Mouse (Mus musculus) myocyte (in vitro differentiated cells): ENCODE measurements around the gene Gucy2d. TPM values are rescaled to one million over a fixed set of nuclear protein-coding genes. Genes with fewer than 3 reads are reported as not detected.

ENCODE experiments used
- H3K27me3 ChIP-seq: one replicate; pipeline ENCODE4 v1.6.1; 2011; ENCODE audit not compliant: control insufficient read depth, insufficient read depth, insufficient read length
- H3K36me3 ChIP-seq: one replicate; pipeline ENCODE4 v1.6.1; 2011; ENCODE audit not compliant: control insufficient read depth, insufficient read depth
- H3K4me2 ChIP-seq: one replicate; pipeline ENCODE4 v1.6.1; 2011; ENCODE audit warnings: low read depth, control low read depth
- H3K4me3 ChIP-seq: one replicate; pipeline ENCODE4 v1.5.1; 2011; ENCODE audit warnings: mild to moderate bottlenecking, control low read depth, moderate library complexity
- H3K79me2 ChIP-seq: one replicate; pipeline ENCODE4 v1.6.1; 2011; ENCODE audit not compliant: control insufficient read depth, insufficient read depth
- H3ac ChIP-seq: one replicate; pipeline ENCODE4 v1.6.1; 2011; ENCODE audit not compliant: control insufficient read depth, insufficient read length
- CEBPB ChIP-seq: IDR thresholded peaks from 2 replicates; pipeline ENCODE4 v1.6.1; 2011; ENCODE audit warnings: mild to moderate bottlenecking, moderate library complexity; ENCODE audit not compliant: poor library complexity, insufficient read depth, severe bottlenecking
- E2F4 ChIP-seq: IDR thresholded peaks from one replicate; pipeline ENCODE4 v1.6.1; 2011; ENCODE audit warnings: mild to moderate bottlenecking, control low read depth, moderate library complexity; ENCODE audit not compliant: insufficient read depth
- MAX ChIP-seq: IDR thresholded peaks from one replicate; pipeline ENCODE4 v1.6.1; 2011; ENCODE audit warnings: low read depth, mild to moderate bottlenecking, control low read depth
- MYOD1 ChIP-seq, 3 experiments: IDR thresholded peaks; one replicate each; pipeline ENCODE4 v1.6.1; 2011; ENCODE audit warnings: control low read depth in 2 of 3, low read depth in 2 of 3, mild to moderate bottlenecking in 2 of 3, moderate library complexity in 1 of 3; ENCODE audit not compliant: insufficient read length in 2 of 3, control insufficient read depth in 1 of 3
- MYOG ChIP-seq, 3 experiments: IDR thresholded peaks; one replicate each; pipeline ENCODE4 v1.6.1; 2011; ENCODE audit warnings: control low read depth in 2 of 3, low read depth in 2 of 3, mild to moderate bottlenecking in 2 of 3; ENCODE audit not compliant: insufficient read length in 2 of 3, control insufficient read depth in 1 of 3, insufficient read depth in 1 of 3
- POLR2A ChIP-seq: IDR thresholded peaks from one replicate; pipeline ENCODE4 v1.6.1; 2011; ENCODE audit warnings: low read depth, mild to moderate bottlenecking, control low read depth, moderate library complexity; ENCODE audit not compliant: insufficient read length
- POLR2AphosphoS2 ChIP-seq: IDR thresholded peaks from one replicate; pipeline ENCODE4 v1.6.1; 2011; ENCODE audit warnings: low read depth, control low read depth; ENCODE audit not compliant: insufficient read length
- REST ChIP-seq: IDR thresholded peaks from one replicate; pipeline ENCODE4 v1.6.1; 2011; ENCODE audit warnings: mild to moderate bottlenecking, control low read depth, moderate library complexity; ENCODE audit not compliant: insufficient read depth, insufficient read length
- SRF ChIP-seq: IDR thresholded peaks from one replicate; pipeline ENCODE4 v1.6.1; 2011; ENCODE audit warnings: low read depth; ENCODE audit not compliant: control insufficient read depth, insufficient read length
- TCF12 ChIP-seq: IDR thresholded peaks from one replicate; pipeline ENCODE4 v1.6.1; 2011; ENCODE audit warnings: mild to moderate bottlenecking, control low read depth; ENCODE audit not compliant: poor library complexity, insufficient read depth, severe bottlenecking
- TCF3 ChIP-seq: IDR thresholded peaks from one replicate; pipeline ENCODE4 v1.6.1; 2011; ENCODE audit warnings: low read depth, control low read depth; ENCODE audit not compliant: insufficient read length
- USF1 ChIP-seq: IDR thresholded peaks from one replicate; pipeline ENCODE4 v1.6.1; 2011; ENCODE audit warnings: low read depth, mild to moderate bottlenecking, control low read depth, moderate library complexity
- polyA plus RNA-seq: library from polyadenylated mRNA; unstranded; fragments of >200 nt; fragmentation: generic; extraction: Trizol; gene quantifications from one replicate; pipeline ENCODE4 v1.2.1, GENCODE M21; 2012; ENCODE audit warnings: missing spikeins

Gucy2d gene
- polyA plus RNA-seq, 1 experiment = not detected

- no peak overlapping the region for H3K4me2 ChIP-seq
- H3ac ChIP-seq = no peak overlapping the region
- no peak overlapping the region for H3K4me3 ChIP-seq
- H3K36me3 ChIP-seq = no peaks in the 10 kb centered on the region
- H3K27me3 ChIP-seq = no peaks in the 10 kb centered on the region
- H3K79me2 ChIP-seq = no peaks in the 10 kb centered on the region
- TF ChIP-seq USF1 = no peak
- TF ChIP-seq POLR2A = no peak
- no peak for TF ChIP-seq MAX
- TF ChIP-seq REST = no peak
- no peak for TF ChIP-seq MYOG (IDR thresholded peaks at IDR 0.05; ENCODE audit: control insufficient read depth in 1 of 3, insufficient read depth in 1 of 3, insufficient read length in 2 of 3, low read depth in 2 of 3)
- no peak for TF ChIP-seq MYOD1 (IDR thresholded peaks at IDR 0.05; ENCODE audit: control insufficient read depth in 1 of 3, insufficient read length in 2 of 3, low read depth in 2 of 3)
- TF ChIP-seq TCF12 = no peak
- TF ChIP-seq SRF = no peak
- no peak for TF ChIP-seq CEBPB
- TF ChIP-seq E2F4 = no peak
- no peak for TF ChIP-seq TCF3
- TF ChIP-seq POLR2AphosphoS2 = no peak
Observed at GRCm38 (mm10) chr7:98505664-98506063, 65.4 kb downstream of the Gucy2d start.

- TF ChIP-seq MAX (no peak), TCF12 (no peak), REST (no peak), CEBPB (no peak), MYOD1 (IDR thresholded peaks at IDR 0.05; ENCODE audit: control insufficient read depth in 1 of 3, insufficient read length in 2 of 3, low read depth in 2 of 3) (no peak), MYOG (IDR thresholded peaks at IDR 0.05; ENCODE audit: control insufficient read depth in 1 of 3, insufficient read depth in 1 of 3, insufficient read length in 2 of 3, low read depth in 2 of 3) (no peak), E2F4 (no peak), POLR2A (no peak), SRF (no peak), USF1 (no peak), POLR2AphosphoS2 (no peak)
- Histone ChIP-seq H3K79me2 (no peaks in the 10 kb centered on the region), H3K36me3 (no peaks in the 10 kb centered on the region), H3K4me2 (no peak overlapping the region), H3K4me3 (no peak overlapping the region), H3ac (no peak overlapping the region), H3K27me3 (no peaks in the 10 kb centered on the region)
Observed at GRCm38 (mm10) chr7:98510961-98511958, 71.0 kb downstream of the Gucy2d start.

DNA sequence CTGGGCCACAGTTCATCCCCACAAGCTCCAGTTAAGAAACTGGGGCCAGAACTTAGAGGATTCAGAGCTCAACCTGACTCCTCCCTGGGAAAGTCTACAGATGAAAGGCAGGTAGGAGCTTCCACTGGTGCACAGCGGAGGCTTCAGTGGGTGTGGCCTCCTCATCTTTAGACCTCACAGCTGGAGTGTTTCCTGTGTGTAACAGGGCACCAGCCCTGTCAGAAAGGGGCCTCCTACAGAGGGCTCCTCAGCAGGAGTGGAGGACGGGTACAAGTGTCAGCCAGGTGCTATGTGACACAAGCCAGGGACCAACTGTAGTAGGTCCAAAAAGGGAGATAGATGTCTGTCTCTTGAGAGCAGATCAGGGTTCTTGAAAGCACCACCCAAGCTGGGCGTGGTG lies 73.0 kb downstream of the Gucy2d start:
- Histone ChIP-seq H3K27me3 (no peaks in the 10 kb centered on the region), H3K79me2 (no peaks in the 10 kb centered on the region), H3K4me3 (no peak overlapping the region), H3K36me3 (no peaks in the 10 kb centered on the region), H3ac (no peak overlapping the region), H3K4me2 (no peak overlapping the region)
- TF ChIP-seq MYOD1 (IDR thresholded peaks at IDR 0.05; ENCODE audit: control insufficient read depth in 1 of 3, insufficient read length in 2 of 3, low read depth in 2 of 3) (no peak), POLR2AphosphoS2 (no peak), POLR2A (no peak), TCF12 (no peak), TCF3 (no peak), SRF (no peak), E2F4 (no peak), USF1 (no peak), CEBPB (no peak), MAX (no peak), REST (no peak), MYOG (IDR thresholded peaks at IDR 0.05; ENCODE audit: control insufficient read depth in 1 of 3, insufficient read depth in 1 of 3, insufficient read length in 2 of 3, low read depth in 2 of 3) (no peak)

- Histone ChIP-seq H3K79me2 (no peaks in the 10 kb centered on the region), H3K4me2 (no peak overlapping the region), H3K27me3 (no peaks in the 10 kb centered on the region), H3K4me3 (no peak overlapping the region), H3ac (no peak overlapping the region), H3K36me3 (no peaks in the 10 kb centered on the region)
- TF ChIP-seq POLR2AphosphoS2 (no peak), REST (no peak), POLR2A (no peak), TCF3 (no peak), MAX (no peak), CEBPB (no peak)
Observed at GRCm38 (mm10) chr7:98522576-98522975, 82.4 kb downstream of the Gucy2d start.
